Mouse (Mus musculus): ENCODE data around the gene Trappc1.

- TF ChIP-seq CTCF (conservative IDR thresholded peaks at IDR 0.05; ENCODE audit: low read length) (no peak), NANOG (IDR thresholded peaks at IDR 0.05; ENCODE audit: borderline replicate concordance, low read length) (no peak), POU5F1 (IDR thresholded peaks at IDR 0.05; ENCODE audit: borderline replicate concordance, low read length) (no peak)
These were observed 32.7 kb upstream of the Trappc1 start for GRCm38 (mm10) chr11:69291111-69291510.
